Mouse (Mus musculus): ENCODE data around the gene Ces3a.
"Not testable (repeated sequence)": the region's sequence is repeated elsewhere in the genome, so short reads cannot be mapped to it uniquely, and the experiment has no call there.

DNA sequence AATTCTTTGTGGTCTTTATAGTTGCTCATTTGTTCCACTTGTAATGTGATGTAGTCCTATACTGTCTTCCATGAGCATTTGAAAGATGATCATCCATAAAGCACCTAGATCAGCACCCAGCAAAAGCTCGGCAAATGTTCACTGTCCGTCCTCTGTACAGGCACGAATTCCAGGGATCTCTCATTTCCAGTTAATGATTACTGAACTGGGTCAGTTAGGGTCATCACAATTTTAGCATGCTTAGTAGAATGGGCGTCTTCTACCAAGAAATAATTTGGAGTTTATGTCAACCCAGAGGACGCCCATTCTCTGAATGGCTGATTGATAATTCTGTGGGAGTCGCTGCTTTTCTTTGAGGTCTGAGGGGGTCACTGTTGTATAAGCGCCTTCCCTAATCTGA, 19.5 kb downstream of the Ces3a start:
- TF ChIP-seq CTCF (IDR thresholded peaks at IDR 0.05; ENCODE audit: control insufficient read depth, insufficient read depth, insufficient read length); FOSL1 (IDR thresholded peaks at IDR 0.05; ENCODE audit: insufficient read depth, low read length, poor library complexity, severe bottlenecking); MYOD1 (IDR thresholded peaks at IDR 0.05; ENCODE audit: control insufficient read depth, insufficient read length, low read depth); MAX (IDR thresholded peaks at IDR 0.05): not testable (repeated sequence)

Data from C2C12 (cell line).